Mouse (Mus musculus) layer of hippocampus, adult 11-12 months (tissue): ENCODE measurements around the gene Hook2.

Source experiments
- DNase-seq: peaks from one replicate; pipeline ENCODE4 v3.0.0; 2022; ENCODE audit warnings: low spot score

Gene Hook2

DNA sequence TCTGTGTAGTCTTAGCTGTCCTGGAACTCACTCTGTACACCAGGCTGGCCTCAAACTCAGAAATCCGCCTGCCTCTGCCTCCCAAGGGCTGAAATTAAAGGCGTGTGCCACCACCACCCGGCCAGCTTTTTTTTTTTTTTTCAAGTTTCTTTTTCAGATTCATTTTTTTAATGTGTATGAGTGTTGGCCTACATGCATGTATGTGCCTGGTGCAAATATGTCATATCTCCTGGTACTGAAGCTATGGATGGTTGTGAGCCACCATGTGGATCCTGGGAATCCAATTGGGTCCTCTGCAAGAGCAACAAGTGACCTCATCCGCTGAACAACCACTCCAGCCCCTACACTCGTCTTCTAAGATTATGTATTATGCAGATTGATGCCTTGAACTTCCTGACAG is 3.0 kb upstream of the Hook2 start:
- DNase-seq = no peak

DNA sequence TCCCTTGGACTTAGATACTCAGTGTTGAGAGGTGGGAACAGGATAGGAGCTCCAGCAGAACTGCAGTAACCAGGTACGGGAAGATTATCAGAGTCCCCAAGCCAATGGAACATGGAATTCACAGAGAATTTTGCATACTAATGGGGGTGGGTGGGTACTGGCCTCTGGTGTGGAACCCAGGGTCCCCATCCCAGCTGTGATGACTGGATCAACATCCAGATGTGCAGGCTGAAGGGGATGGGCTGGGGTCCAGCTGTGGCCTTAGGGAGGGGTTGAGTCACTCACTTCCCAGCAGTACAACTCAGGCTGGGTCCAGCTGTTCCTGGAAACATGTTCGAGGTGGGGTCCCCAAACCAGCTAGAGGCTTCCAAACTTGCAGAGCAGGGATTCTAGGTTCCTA is 2.5 kb upstream of the Hook2 start:
- DNase-seq = no peak

- DNase-seq = no peak
Measured at GRCm38 (mm10) chr8:84989311-84989731, 1.1 kb upstream of the Hook2 start.

GRCm38 (mm10) chr8:84989810-84990209 is 593 bp upstream of the Hook2 start:
- DNase-seq = peak; percentile 92

DNA sequence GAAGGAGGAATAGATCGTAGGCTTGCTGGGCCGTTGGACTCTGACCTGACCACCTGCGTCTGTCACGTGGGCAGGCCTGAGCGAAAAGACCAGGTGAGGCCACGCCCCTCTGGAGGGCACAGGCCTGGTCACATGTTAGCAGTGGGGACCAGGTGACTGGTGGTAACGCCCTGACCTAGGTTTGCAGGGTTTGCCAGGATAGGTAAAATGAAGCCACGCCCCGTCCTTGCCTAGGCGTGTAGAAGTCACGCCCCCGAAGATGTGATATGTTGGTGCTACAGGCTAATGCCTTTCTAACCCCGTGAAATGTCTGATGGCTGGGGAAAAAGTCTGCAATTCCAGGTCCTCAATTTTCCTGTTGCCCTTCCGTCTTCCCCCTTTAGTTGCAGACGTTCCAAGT is 433 bp downstream of the Hook2 start:
- DNase-seq = no peak

DNA sequence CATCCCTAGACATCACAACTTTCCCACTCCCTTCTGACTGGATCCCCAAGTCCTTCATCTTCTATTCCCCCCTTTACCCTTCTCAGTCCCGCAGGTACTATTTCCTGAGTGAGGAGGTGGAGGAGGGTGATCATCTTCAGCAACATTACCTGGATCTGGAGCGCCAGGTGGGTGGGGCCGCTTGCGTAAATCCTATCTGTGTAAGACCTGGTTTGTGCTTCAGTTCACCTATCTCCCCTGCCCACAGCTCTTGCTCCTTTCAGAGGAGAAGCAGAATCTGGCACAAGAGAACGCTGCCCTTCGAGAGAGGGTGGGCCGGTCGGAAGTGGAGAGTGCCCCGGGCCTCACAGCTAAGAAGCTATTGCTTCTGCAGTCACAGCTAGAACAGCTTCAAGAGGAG is 4.0 kb downstream of the Hook2 start:
- DNase-seq = no peak

- no peak for DNase-seq
Measured at GRCm38 (mm10) chr8:84995680-84996079, 5.3 kb downstream of the Hook2 start.

GRCm38 (mm10) chr8:84996978-84997377 is 6.6 kb downstream of the Hook2 start:
- no peak for DNase-seq

DNA sequence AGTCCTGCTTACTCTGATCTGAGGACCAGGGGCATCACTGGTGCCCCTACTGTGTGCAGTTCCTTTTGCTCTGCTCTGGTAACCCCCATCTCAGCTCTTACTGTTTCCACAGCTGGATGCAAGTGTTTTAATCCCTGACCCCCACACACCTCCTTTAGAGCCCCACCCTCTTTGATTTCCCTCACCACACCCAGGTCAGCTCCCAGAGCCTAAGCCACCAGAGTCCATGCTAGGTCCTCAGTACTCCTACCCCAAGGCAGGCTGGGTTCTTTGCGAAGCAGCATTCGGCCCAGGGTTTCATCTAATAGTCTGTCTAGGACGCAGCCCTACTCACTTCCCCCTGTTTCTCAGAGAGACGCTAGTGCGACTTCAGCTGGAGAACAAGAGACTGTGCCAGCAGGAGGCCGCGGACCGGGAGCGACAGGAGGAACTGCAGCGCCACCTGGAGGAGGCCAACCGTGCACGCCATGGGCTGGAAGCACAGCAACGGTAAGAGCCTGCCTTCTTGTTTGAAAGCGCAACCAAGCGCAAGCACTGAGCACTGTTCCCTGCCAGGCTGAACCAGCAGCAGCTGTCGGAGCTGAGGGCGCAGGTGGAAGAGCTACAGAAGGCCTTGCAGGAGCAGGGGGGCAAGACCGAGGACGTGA is 7.4 kb downstream of the Hook2 start:
- DNase-seq = peak; percentile 93

GRCm38 (mm10) chr8:85007686-85008085 is 17.3 kb downstream of the Hook2 start:
- no peak for DNase-seq

GRCm38 (mm10) chr8:85011242-85011641 is 20.8 kb downstream of the Hook2 start:
- DNase-seq = no peak

DNA sequence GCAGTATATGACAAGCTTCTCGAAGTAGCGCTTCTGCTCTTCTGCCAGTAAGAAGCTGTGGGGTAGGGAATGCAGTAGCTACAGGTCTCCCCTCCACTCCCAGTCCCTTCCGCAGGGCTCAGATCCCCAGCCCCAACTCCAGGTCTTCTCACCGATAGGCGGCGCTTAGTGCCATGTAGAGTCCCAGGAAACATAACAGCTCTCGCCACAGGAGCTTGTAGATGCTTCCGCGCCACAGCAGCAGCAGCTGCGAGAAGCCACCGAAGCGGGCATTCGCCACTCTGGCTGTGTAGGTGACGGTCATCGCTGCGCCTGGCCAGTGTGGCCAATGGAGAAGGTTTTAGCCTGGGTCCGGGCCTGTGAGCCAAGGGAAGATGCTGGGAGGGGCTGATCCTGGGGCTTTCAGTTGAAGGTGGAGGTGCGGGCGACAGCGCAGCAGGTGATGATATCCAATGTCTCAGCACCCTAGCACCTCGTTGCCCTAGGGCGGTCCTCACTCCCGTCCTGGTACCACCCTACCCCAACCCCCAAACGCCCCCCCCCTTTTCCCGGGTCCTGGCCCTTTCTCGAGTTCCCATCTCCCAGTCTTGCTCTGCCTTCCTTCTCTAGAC is 22.9 kb downstream of the Hook2 start:
- DNase-seq = peak; percentile 86

DNA sequence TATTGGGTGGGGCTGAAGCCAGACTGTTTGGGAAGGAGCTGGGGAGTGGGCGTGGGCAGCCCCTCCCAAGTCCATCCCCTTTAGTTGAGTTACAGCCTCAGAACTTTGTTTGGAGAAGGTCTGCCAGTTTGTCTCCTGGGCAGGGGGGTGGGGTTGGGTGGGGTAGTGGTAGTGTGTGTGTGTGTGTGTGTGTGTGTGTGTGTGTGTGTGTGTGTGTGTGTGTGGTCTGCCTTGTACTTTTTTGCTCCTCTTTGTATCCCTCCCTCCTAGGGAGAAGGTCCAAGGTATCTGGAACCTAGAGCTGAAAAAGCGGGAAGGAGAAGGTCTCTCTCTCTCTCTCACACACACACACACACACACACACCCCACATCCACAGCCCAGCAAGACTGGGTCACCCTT is 24.0 kb downstream of the Hook2 start, which contains the start of gene Best2:
Gene Best2, minus strand, starts transcription at position 101 of the 400 bp plus-strand sequence.
- DNase-seq = no peak

GRCm38 (mm10) chr8:85016724-85017123 is 26.3 kb downstream of the Hook2 start:
- no peak for DNase-seq

DNA sequence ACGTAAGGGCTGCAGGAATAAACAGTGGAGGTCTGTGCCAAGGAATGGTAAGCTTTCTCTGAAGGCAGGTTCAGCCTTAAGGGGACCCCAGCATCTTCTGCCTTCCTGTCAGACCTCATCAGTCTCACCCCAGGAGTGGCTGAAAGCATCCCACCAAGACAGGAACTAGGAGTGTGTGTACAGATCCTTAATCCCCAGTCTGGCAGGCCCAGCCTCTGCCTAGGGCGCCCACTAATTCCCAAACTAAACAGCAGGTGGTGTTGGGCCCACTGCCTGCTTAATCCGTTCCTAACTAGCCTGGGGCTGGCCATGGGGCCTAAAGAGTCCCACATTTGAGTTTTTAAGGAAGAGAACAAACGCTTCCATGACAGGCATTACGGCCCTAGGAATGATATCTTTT is 26.8 kb downstream of the Hook2 start:
- DNase-seq = no peak

DNA sequence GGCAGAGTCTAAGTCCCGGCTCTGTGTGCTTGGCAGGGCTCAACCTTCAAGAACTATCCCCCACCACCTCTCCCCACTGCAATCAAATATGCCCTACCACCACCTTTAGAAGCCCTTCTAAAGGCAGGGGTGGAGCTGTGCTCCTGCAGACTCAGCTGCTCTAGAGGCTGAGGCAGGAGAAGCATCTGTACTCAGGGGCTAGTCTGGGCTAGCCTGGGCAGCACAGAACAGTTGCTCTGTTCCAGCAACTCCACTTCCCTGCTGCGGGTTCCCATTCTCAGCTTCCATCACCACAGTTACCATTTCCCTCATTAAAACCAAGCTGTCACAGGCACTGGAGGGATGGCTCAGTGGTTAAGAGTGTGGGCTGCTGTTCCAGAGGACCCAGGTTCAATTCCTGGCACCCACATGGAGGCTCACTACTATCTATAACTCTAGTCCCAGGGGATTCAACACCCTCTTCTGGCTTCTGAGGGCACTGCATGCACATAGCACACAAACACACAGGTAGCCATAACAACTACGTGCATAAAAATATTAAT is 31.2 kb downstream of the Hook2 start:
- DNase-seq = no peak

DNA sequence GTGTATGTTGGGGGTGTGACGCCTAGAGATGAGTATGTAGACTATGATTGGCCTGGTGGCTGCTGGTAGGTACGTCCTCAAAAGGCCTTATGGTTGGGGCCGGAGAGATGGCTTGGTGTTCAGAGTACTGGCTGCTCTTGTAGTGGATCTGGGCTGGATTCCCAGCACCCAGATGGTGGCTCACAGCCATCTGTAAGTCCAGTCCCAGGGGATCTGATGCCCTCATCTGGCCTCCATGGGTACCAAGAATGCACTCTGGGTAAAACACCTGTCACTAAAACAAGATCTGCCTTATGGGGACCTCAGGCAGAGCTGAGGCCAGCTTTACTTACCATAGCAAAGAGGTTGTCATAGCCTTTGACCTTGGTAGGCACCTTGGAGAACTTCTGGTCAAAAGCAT is 33.4 kb downstream of the Hook2 start:
- DNase-seq = no peak

GRCm38 (mm10) chr8:85025098-85025932 is 34.9 kb downstream of the Hook2 start, which contains the start of gene Asna1:
Gene Asna1, minus strand, starts transcription at chr8:85025281.
- DNase-seq = peak; percentile 90

GRCm38 (mm10) chr8:85026670-85027515 is 36.5 kb downstream of the Hook2 start, which contains the start of gene Trir:
Gene Trir, plus strand, starts transcription at chr8:85026823.
- peak; percentile 96 for DNase-seq

GRCm38 (mm10) chr8:85027516-85027855 is 37.1 kb downstream of the Hook2 start:
- DNase-seq = no peak

- DNase-seq = no peak
Measured at GRCm38 (mm10) chr8:85027922-85028321, 37.5 kb downstream of the Hook2 start.

DNA sequence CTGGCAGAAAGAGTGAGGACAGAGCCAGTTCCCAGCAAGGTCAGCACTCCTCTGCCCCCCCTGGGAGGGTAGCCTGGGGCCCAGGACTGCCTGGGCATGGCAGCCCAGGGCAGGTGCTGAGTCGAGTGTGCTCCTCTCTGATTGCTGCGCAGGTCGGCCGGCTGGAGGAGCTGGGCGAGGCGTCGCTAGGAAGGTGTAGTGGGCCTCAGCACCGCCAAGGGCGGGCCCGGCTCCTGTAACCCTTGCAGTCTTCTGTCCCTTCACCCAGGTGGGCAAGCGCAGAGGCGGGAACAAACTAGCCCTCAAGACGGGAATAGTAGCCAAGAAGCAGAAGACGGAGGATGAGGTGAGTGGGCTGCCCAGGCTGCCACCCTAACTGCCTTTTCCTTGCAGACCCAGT is 38.9 kb downstream of the Hook2 start:
- DNase-seq = no peak
